Mouse (Mus musculus) CD8-positive naive resting alpha-beta T cell, adult 2 months (primary cell): ENCODE measurements at regions not wholly inside any gene's neighbourhood (a gene's known extent, or its start where the extent isn't known, plus 50 kb on each side); places are given as distances from the start of the nearest gene placed in this dataset.
"Not testable (repeated sequence)": the region's sequence is repeated elsewhere in the genome, so short reads cannot be mapped to it uniquely, and the experiment has no call there.

Experiments
- DNase-seq, 2 experiments: peaks; one replicate each; pipeline ENCODE4 v3.0.0; 2022; ENCODE audit warnings: low read depth in 2 of 2, low spot score in 2 of 2

GRCm38 (mm10) chr1:14109190-14109482 lies 1984.0 kb downstream of the 4930444P10Rik start:
- no peak for DNase-seq

- no peak for DNase-seq
These were observed 1984.5 kb downstream of the 4930444P10Rik start for GRCm38 (mm10) chr1:14108450-14109189.

GRCm38 (mm10) chr1:14105521-14105920 lies 1987.6 kb downstream of the 4930444P10Rik start:
- DNase-seq: not testable (repeated sequence)

- no peak for DNase-seq
These were observed 1988.6 kb downstream of the 4930444P10Rik start for GRCm38 (mm10) chr1:14104529-14104928.

- DNase-seq: no peak
These were observed 1994.1 kb downstream of the 4930444P10Rik start for GRCm38 (mm10) chr1:14099031-14099430.

- no peak for DNase-seq
These were observed 1995.4 kb downstream of the 4930444P10Rik start for GRCm38 (mm10) chr1:14097567-14098228.

- no peak for DNase-seq
These were observed 2028.3 kb downstream of the 4930444P10Rik start for GRCm38 (mm10) chr1:14064856-14065255.

GRCm38 (mm10) chr1:14036163-14036562 lies 2057.0 kb downstream of the 4930444P10Rik start:
- DNase-seq: no peak

- DNase-seq: no peak
These were observed 2081.6 kb downstream of the 4930444P10Rik start for GRCm38 (mm10) chr1:14011484-14011883.

GRCm38 (mm10) chr1:14010789-14011188 lies 2082.3 kb downstream of the 4930444P10Rik start:
- DNase-seq: no peak

GRCm38 (mm10) chr1:14002550-14002949 lies 2090.6 kb downstream of the 4930444P10Rik start:
- no peak for DNase-seq

GRCm38 (mm10) chr1:14001431-14001830 lies 2091.7 kb downstream of the 4930444P10Rik start:
- DNase-seq: no peak

GRCm38 (mm10) chr1:14000605-14001395 lies 2092.3 kb downstream of the 4930444P10Rik start:
- DNase-seq: no peak

- no peak for DNase-seq
These were observed 2094.9 kb downstream of the 4930444P10Rik start for GRCm38 (mm10) chr1:13998178-13998708.

- no peak for DNase-seq
These were observed 2099.2 kb downstream of the 4930444P10Rik start for GRCm38 (mm10) chr1:13993825-13994509.

GRCm38 (mm10) chr1:13992978-13993377 lies 2100.1 kb downstream of the 4930444P10Rik start:
- no peak for DNase-seq

GRCm38 (mm10) chr1:13989360-13989759 lies 2103.8 kb downstream of the 4930444P10Rik start:
- DNase-seq: no peak

GRCm38 (mm10) chr1:13984833-13985232 lies 2108.3 kb downstream of the 4930444P10Rik start:
- DNase-seq: no peak

GRCm38 (mm10) chr1:13980273-13980672 lies 2112.9 kb downstream of the 4930444P10Rik start:
- no peak for DNase-seq

- DNase-seq: no peak
These were observed 2114.5 kb downstream of the 4930444P10Rik start for GRCm38 (mm10) chr1:13978640-13979039.

GRCm38 (mm10) chr1:13977207-13977606 lies 2115.9 kb downstream of the 4930444P10Rik start:
- no peak for DNase-seq
